Mouse (Mus musculus) thymus, adult 2 months (tissue): Measurements from ENCODE around the gene Apopt1.

Experiments used
- CTCF ChIP-seq: fragments of 200-500 bp; IDR thresholded peaks from 2 replicates; pipeline ENCODE4 v1.5.1; 2012; ENCODE audit warnings: mild to moderate bottlenecking, control low read depth, low read length, moderate library complexity, borderline replicate concordance; ENCODE audit not compliant: control insufficient read depth, poor library complexity, insufficient read depth; ENCODE audit errors: extremely low read depth
- POLR2A ChIP-seq: fragments of 200-500 bp; IDR thresholded peaks from 2 replicates; pipeline ENCODE4 v1.6.1; 2012; ENCODE audit warnings: mild to moderate bottlenecking, low read length, control low read depth, moderate library complexity; ENCODE audit not compliant: control insufficient read depth, poor library complexity, insufficient read depth; ENCODE audit errors: extremely low read depth

DNA sequence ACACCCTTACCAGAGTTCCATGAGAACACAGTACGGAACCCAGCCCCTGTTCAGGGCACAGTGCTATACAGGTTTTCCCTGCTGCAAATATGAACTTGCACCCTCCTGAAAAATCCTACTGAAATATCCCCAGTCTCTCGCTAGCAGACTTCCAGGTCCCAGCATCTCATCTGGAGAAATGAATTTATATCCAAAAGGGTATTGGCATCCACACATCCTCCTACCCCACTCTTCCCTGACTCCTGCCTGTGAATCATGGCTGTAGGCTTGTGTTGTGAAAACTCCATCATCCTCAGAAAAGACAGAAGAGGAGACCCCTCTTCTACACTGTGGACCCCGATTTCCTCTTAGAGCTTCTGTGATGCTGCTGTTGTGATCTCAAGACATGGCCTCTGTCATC is 37.7 kb downstream of the Apopt1 start:
- TF ChIP-seq POLR2A: no peak
- TF ChIP-seq CTCF: no peak
